Mouse (Mus musculus) liver, adult 2 months (tissue): ENCODE measurements around the gene Maip1. TPM values are rescaled to one million over a fixed set of nuclear protein-coding genes. Genes with fewer than 3 reads are reported as not detected.

Source experiments
- DNase-seq: peaks from one replicate; pipeline ENCODE4 v3.0.0-alpha.2; 2011; ENCODE audit warnings: low read depth, low spot score; ENCODE audit errors: extremely low read depth
- H3K27ac ChIP-seq: fragments of 200-500 bp; replicated peaks from 2 replicates; pipeline ENCODE4 v1.5.1; 2012; ENCODE audit warnings: low read depth, mild to moderate bottlenecking, control low read depth, inconsistent platforms, low read length; ENCODE audit not compliant: insufficient read depth
- H3K27me3 ChIP-seq: fragments of 200-500 bp; 2 replicates; pipeline ENCODE4 v1.6.1; 2012; ENCODE audit warnings: mild to moderate bottlenecking, moderate library complexity, low read length, inconsistent platforms; ENCODE audit not compliant: control insufficient read depth, insufficient read depth
- H3K36me3 ChIP-seq: fragments of 200-500 bp; 2 replicates; pipeline ENCODE4 v1.6.1; 2012; ENCODE audit warnings: low read length, inconsistent platforms; ENCODE audit not compliant: control insufficient read depth, insufficient read depth
- H3K4me1 ChIP-seq: fragments of 200-500 bp; 2 replicates; pipeline ENCODE4 v1.6.1; 2011; ENCODE audit warnings: low read length; ENCODE audit not compliant: control insufficient read depth, insufficient read depth
- H3K4me3 ChIP-seq: fragments of 200-500 bp; 2 replicates; pipeline ENCODE4 v1.5.1; 2011; ENCODE audit warnings: low read depth, mild to moderate bottlenecking, control low read depth, low read length, moderate library complexity; ENCODE audit not compliant: insufficient read depth
- H3K79me2 ChIP-seq: fragments of 200-500 bp; 2 replicates; pipeline ENCODE4 v1.6.1; 2012; ENCODE audit warnings: inconsistent platforms, mild to moderate bottlenecking, low read length, moderate library complexity; ENCODE audit not compliant: control insufficient read depth, insufficient read depth
- H3K9ac ChIP-seq: fragments of 200-500 bp; 2 replicates; pipeline ENCODE4 v1.6.1; 2012; ENCODE audit warnings: low read depth, mild to moderate bottlenecking, control low read depth, inconsistent platforms, low read length
- CTCF ChIP-seq: fragments of 200-500 bp; IDR thresholded peaks from 2 replicates; pipeline ENCODE4 v1.5.1; 2011; ENCODE audit warnings: low read depth, low read length, control low read depth
- POLR2A ChIP-seq: fragments of 200-500 bp; IDR thresholded peaks from 2 replicates; pipeline ENCODE4 v1.6.1; 2011; ENCODE audit warnings: low read length, control low read depth; ENCODE audit not compliant: insufficient read depth; ENCODE audit errors: extremely low read depth
- WGBS: fragments of 180-500 bp; shearing (Covaris S2); methylation state at CpG from one replicate; pipeline ENCODE4 v1.1.7; 2018; 5-methylcytosine and 5-hydroxymethylcytosine counted together
- polyA plus RNA-seq: library from polyadenylated mRNA; depleted of rRNA; stranded (reverse); fragments of >200 nt; gene quantifications from 2 replicates; pipeline ENCODE4 v1.2.3, GENCODE M21; 2012; rRNA removed
- total RNA-seq: library from RNA; depleted of rRNA; stranded (reverse); fragments of >200 nt; gene quantifications from 2 replicates; pipeline ENCODE4 v1.2.3, GENCODE M21; 2014; rRNA removed

Maip1 gene
- total RNA-seq = 6.1 and 7.2 TPM in 2 replicates
- polyA plus RNA-seq = 3.5 and 3.8 TPM in 2 replicates

DNA sequence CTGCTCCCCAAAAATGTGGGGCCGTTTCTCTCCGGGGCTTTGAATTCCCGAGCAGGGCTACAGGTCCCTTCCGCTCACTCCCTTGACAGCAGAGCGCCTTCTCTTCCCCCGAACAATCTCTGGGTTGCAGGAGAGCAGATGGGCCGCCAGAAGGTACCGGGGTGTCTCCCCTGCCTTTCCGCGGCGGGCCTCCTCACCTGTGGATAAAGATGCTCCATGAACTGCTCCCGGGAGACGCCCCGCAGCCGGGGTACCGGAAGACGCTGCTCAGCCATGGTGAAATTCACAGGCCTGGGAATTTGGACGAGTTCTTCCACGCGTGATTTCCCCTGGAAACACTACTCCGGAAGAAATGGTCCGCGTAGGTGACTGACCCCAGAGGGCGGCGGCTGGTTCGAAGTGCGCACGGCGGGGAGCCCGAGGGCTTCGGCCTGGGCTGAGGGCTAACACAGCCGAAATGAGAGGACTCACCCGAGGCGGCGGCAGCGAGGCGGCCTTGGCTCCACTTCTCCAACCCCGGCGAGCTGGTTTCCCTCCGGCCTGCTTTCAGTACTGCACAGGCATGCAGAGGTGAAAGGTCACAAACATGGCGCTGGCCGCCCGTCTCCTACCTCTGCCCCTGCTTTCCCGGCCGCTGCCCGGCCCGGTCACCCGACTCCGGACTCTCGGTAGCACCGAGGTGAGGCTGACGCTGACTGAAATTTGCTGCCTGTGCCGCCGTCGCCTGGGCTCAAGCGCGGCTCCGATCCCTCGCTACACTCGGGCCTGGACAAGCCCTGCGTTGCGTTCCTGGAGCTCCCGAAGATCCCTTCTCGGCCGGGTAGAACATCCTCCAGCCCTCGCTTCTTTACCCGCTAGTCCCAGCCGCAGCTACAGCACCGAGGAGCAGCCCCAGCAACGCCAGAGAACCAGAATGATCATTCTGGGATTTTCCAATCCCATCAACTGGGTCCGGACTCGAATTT is at the start of gene Maip1, which contains the start of gene Tyw5:
Gene Maip1 (plus strand): TSS at position 142 of the 965 bp plus-strand sequence.
Gene Tyw5 (minus strand): TSS at position 915 of the 965 bp plus-strand sequence.
- H3K4me1 ChIP-seq = peaks cover 9% of the 10 kb centered on the region
- peaks cover 11% of the 10 kb centered on the region; the same call in 1 of the 2 replicates for H3K79me2 ChIP-seq
- peak within 1 kb of the TSS; percentile 94 for H3K4me3 ChIP-seq
- H3K27ac ChIP-seq = peak within 1 kb of the TSS; percentile 96
- H3K9ac ChIP-seq = peak within 1 kb of the TSS; percentile 95
- under 1% methylated on average over 72 of the region's 72 CpGs for WGBS
- H3K36me3 ChIP-seq = peaks cover 4% of the 10 kb centered on the region
- TF ChIP-seq CTCF (no peak), POLR2A (peak; percentile 31; the same call in 1 of the 2 replicates)
- H3K27me3 ChIP-seq = no peaks in the 10 kb centered on the region
- DNase-seq = peak; percentile 80

DNA sequence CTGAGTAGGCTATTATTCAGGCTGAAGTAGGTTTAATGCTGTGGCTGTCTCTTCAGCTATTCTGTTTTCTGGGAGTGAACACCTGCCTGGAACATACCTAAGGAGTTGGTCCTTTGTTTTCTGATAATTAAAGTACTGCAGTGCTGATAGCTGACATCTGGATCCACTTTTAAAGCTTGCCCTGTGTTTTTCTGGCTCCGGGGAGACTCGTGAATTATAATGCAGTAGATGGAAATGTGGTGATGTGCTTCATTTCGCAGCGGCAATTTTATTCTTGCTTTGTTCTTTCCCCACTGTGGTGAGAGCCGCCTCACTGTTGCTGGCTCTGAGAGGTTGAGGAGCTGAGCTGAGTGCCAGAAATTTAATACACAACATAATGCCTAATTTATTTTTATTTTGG is 47.6 kb upstream of the Maip1 start:
- no peaks in the 10 kb centered on the region for H3K36me3 ChIP-seq
- no peak for TF ChIP-seq POLR2A
- no peak for TF ChIP-seq CTCF
- no peak overlapping the region for H3K4me3 ChIP-seq
- DNase-seq = no peak
- no peak overlapping the region for H3K9ac ChIP-seq
- H3K27me3 ChIP-seq = no peaks in the 10 kb centered on the region
- H3K4me1 ChIP-seq = no peaks in the 10 kb centered on the region
- H3K27ac ChIP-seq = no peak overlapping the region
- H3K79me2 ChIP-seq = no peaks in the 10 kb centered on the region
- 98% methylated on average over 5 of the region's 5 CpGs for WGBS

DNA sequence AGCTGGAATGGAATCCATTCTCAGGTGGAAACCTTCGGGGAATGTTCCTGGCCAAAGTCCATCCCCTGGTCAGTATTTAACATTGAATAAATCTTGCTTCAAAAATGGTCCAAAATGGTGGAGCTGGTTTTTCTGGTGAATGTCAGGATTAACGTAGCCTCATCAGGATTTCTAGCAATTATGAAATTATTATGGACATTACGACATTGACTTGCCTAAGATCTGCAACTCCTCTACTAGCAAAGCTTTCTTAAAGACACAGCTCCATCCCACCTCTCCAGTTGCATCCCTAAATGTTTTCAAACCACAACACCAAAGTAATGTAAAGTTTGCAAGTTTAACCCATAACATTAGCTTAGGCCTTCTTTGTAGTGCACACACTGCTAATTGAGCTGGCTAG is 38.7 kb upstream of the Maip1 start:
- Histone ChIP-seq H3K27ac (no peak overlapping the region), H3K79me2 (no peaks in the 10 kb centered on the region), H3K9ac (no peak overlapping the region), H3K27me3 (no peaks in the 10 kb centered on the region), H3K4me3 (no peak overlapping the region), H3K4me1 (peaks cover 10% of the 10 kb centered on the region; the same call in 1 of the 2 replicates), H3K36me3 (no peaks in the 10 kb centered on the region)
- DNase-seq = no peak
- 62% methylated on average over 3 of the region's 3 CpGs for WGBS
- TF ChIP-seq CTCF = no peak
- TF ChIP-seq POLR2A = no peak

DNA sequence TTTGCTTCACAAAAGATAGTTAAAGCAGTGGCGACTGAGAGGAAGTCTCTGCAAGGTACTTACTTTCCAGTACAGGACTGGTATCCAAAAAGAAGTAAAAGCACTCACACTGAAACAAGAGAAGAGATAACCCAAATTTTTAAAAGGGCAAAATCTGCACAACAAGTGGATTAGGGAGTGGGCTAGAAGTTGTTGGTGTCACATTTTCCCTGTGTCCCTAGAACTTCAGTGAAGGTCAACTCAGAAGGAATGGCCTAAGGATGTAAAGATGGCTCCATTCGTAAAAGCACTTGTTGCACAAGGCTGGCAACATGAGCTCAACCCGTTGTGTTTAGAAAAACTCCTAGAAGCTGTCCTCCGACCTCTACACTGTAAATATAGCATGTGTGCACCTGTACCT is 37.0 kb upstream of the Maip1 start:
- H3K79me2 ChIP-seq = no peaks in the 10 kb centered on the region

DNA sequence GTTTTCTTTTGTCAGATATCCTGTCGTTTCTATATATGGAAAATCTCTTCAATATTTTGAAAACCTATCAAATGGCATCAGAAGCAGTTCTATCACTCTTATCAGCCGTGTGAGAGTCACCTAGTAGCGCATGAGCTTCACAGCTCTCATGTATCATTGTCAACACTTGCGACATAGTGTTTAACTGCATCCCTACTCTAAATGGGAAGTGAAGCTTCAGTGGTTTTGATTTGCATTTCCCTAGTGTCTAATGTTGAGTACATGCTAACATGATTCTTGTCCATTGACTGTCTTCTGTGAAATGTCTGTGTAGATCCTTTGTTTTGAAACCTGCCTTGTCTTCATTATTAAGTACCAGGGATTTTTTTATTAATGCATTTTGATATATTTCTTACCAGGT is 35.7 kb upstream of the Maip1 start:
- H3K4me3 ChIP-seq = no peak overlapping the region
- DNase-seq = no peak
- TF ChIP-seq CTCF = no peak
- TF ChIP-seq POLR2A = no peak

More for the DNA sequence above, 37.0 kb upstream of the Maip1 start:
- Histone ChIP-seq H3K27ac (no peak overlapping the region), H3K4me1 (peaks cover 12% of the 10 kb centered on the region; the same call in 1 of the 2 replicates), H3K36me3 (no peaks in the 10 kb centered on the region), H3K27me3 (no peaks in the 10 kb centered on the region), H3K9ac (no peak overlapping the region), H3K4me3 (no peak overlapping the region)
- WGBS = 69% methylated on average over 4 of the region's 4 CpGs
- TF ChIP-seq POLR2A (no peak), CTCF (no peak)
- no peak for DNase-seq

More for the DNA sequence above, 35.7 kb upstream of the Maip1 start:
- 60% methylated on average over 4 of the region's 4 CpGs for WGBS
- Histone ChIP-seq H3K79me2 (no peaks in the 10 kb centered on the region), H3K9ac (no peak overlapping the region), H3K4me1 (peaks cover 11% of the 10 kb centered on the region; the same call in 1 of the 2 replicates), H3K36me3 (no peaks in the 10 kb centered on the region), H3K27me3 (no peaks in the 10 kb centered on the region), H3K27ac (no peak overlapping the region)
